Mouse (Mus musculus) hindbrain, postnatal 0 days (tissue): ENCODE measurements around the gene Acin1. TPM values are rescaled to one million over a fixed set of nuclear protein-coding genes. Genes with fewer than 3 reads are reported as not detected.

Source experiments
- ATAC-seq: fragments of 200-750 bp; cut with Nextera tagmentation; 2 replicates; pipeline ENCODE4 v1.8.0; 2017; ENCODE audit warnings: mild to moderate bottlenecking, moderate TSS enrichment, moderate library complexity
- DNase-seq: peaks from one replicate; pipeline ENCODE4 v3.0.0-alpha.2; 2015; ENCODE audit warnings: low spot score
- H3K27ac ChIP-seq: fragments of 300-500 bp; sonication (generic); 2 replicates; pipeline ENCODE4 v1.5.1; 2014; ENCODE audit warnings: mild to moderate bottlenecking
- H3K27me3 ChIP-seq: fragments of 300-500 bp; sonication (generic); 2 replicates; pipeline ENCODE4 v1.6.1; 2014; ENCODE audit warnings: low read length, mixed read lengths; ENCODE audit not compliant: insufficient read depth
- H3K36me3 ChIP-seq: fragments of 300-500 bp; sonication (generic); 2 replicates; pipeline ENCODE4 v1.6.1; 2014; ENCODE audit warnings: low read length, mixed read lengths; ENCODE audit not compliant: insufficient read depth
- H3K4me1 ChIP-seq: fragments of 300-500 bp; sonication (generic); 2 replicates; pipeline ENCODE4 v1.6.1; 2014; ENCODE audit warnings: antibody characterized with exemption, low read length, mixed read lengths; ENCODE audit not compliant: insufficient read depth
- H3K4me2 ChIP-seq: fragments of 300-500 bp; sonication (generic); 2 replicates; pipeline ENCODE4 v1.6.1; 2014; ENCODE audit warnings: low read depth, mild to moderate bottlenecking, low read length, moderate library complexity, mixed read lengths
- H3K4me3 ChIP-seq: fragments of 300-500 bp; sonication (generic); 2 replicates; pipeline ENCODE4 v1.5.1; 2014; ENCODE audit warnings: low read length
- H3K9ac ChIP-seq: fragments of 300-500 bp; sonication (generic); replicated peaks from 2 replicates; pipeline ENCODE4 v1.6.1; 2014; ENCODE audit warnings: mild to moderate bottlenecking, low read length, moderate library complexity, mixed read lengths
- H3K9me3 ChIP-seq: fragments of 300-500 bp; sonication (generic); 2 replicates; pipeline ENCODE4 v1.6.1; 2016; ENCODE audit warnings: low read length, mixed read lengths
- CTCF ChIP-seq: IDR thresholded peaks from 2 replicates; pipeline ENCODE4 v1.5.1; 2016; ENCODE audit warnings: antibody characterized with exemption, control low read depth, low read depth
- WGBS: fragments of 180-500 bp; shearing (Covaris S2); extraction: QIAGEN DNeasy Blood & Tissue Kit; methylation state at CpG from one replicate; pipeline ENCODE4 v1.1.7; 2014; 5-methylcytosine and 5-hydroxymethylcytosine counted together
- polyA plus RNA-seq: library from polyadenylated mRNA; unstranded; fragments of >200 nt; fragmentation: Nextera tagmentation; extraction: Ambion mirVana; gene quantifications from 2 replicates; pipeline ENCODE4 v1.2.1, GENCODE M21; 2015
- total RNA-seq: library from RNA; depleted of rRNA; stranded (reverse); fragments of >200 nt; gene quantifications from 2 replicates; pipeline ENCODE4 v1.2.3, GENCODE M21; 2014

The Acin1 gene
- total and polyA plus RNA-seq, 2 experiments from 2014 or later: 102 to 118 TPM

DNA sequence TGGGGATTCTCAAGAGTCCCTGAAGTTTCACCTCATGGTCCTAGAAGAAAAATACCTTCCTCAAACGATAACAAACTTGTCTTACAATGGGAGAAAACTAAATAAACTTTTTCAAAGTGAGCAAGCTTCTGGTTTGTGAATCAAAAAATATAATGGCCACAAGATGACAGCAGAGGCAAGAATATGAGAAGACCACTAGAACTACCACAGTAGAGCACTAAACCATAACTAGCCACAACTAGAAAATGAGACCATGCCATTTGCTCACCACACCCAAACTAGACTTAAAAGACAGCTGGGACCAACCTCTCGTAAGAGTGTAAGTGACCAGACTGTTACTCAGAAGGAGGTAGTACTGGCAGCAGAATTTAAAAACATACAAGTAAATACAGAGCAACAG, 26.7 kb downstream of the Acin1 start:
- ATAC-seq (no peak), DNase-seq (no peak)
- Histone ChIP-seq H3K9me3 (no peaks in the 10 kb centered on the region), H3K27me3 (no peaks in the 10 kb centered on the region), H3K27ac (no peak overlapping the region), H3K4me2 (no peak overlapping the region), H3K9ac (no peak overlapping the region), H3K4me3 (no peak overlapping the region), H3K36me3 (peaks cover 65% of the 10 kb centered on the region), H3K4me1 (no peaks in the 10 kb centered on the region)
- TF ChIP-seq CTCF: no peak
- 93% methylated on average over 2 of the region's 2 CpGs for WGBS

GRCm38 (mm10) chr14:54653496-54653895, 33.2 kb downstream of the Acin1 start:
- ATAC-seq (peak; percentile 86), DNase-seq (peak; percentile 92)
- Histone ChIP-seq H3K9me3 (no peaks in the 10 kb centered on the region), H3K4me3 (peak overlapping the region; percentile 76), H3K27me3 (no peaks in the 10 kb centered on the region), H3K4me1 (peaks cover 10% of the 10 kb centered on the region), H3K27ac (peak overlapping the region; percentile 83), H3K36me3 (peaks cover 42% of the 10 kb centered on the region), H3K9ac (peak overlapping the region; percentile 82), H3K4me2 (peak overlapping the region; percentile 82)
- 1% methylated on average over 12 of the region's 12 CpGs for WGBS
- TF ChIP-seq CTCF: 0 out of 2 replicates have a peak, but pooled peaks have one; percentile 6

DNA sequence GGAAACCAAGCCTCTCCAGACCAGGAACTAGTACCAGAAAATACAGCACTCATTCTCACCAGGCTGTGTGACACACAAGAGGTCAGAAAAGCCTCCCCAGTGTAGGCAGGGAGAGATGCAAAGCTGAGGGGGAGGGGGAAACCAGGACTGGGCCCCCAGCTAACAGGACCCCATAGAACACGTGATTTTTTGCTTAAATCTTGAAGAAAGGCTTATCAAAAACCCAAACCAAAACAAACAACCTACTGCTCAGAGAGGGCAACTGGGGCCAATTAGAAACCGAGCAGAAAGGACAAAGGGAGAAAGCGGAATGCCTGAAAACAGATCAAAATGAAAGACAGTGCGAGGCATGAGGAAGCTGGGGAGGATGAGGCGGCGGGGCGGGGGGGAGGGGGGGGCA, 33.9 kb downstream of the Acin1 start:
- peaks cover 49% of the 10 kb centered on the region for H3K36me3 ChIP-seq
- no peak for TF ChIP-seq CTCF

DNA sequence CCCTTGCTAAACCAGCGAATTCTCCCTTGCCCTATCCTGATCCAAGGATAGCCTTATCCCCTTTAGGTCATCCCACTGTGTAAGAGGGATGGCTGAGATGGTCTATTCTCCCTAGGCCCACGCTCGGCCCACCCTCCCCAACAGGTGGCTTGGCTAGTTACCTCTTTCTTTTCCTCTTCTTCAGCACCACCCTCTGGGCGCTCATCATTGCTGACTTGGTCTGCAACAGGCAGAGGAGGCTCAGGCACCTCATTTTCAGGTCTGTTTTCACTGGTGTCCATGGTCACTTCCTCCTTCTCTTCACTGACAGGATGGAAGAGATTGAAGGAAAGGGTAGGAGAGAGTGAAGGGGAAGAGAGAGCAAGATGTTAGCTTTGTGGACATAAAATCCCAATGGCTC, 35.2 kb downstream of the Acin1 start:
- DNase-seq: no peak
- Histone ChIP-seq H3K36me3 (peaks cover 54% of the 10 kb centered on the region), H3K4me2 (peak overlapping the region; percentile 82), H3K27me3 (no peaks in the 10 kb centered on the region), H3K9me3 (no peaks in the 10 kb centered on the region), H3K9ac (no peak overlapping the region), H3K4me1 (peaks cover 10% of the 10 kb centered on the region), H3K27ac (no peak overlapping the region), H3K4me3 (no peak overlapping the region)
- TF ChIP-seq CTCF: no peak
- no peak for ATAC-seq
- WGBS: 70% methylated on average over 4 of the region's 4 CpGs

More for the DNA sequence above, 33.9 kb downstream of the Acin1 start:
- Histone ChIP-seq H3K4me3 (peak overlapping the region; percentile 76), H3K4me1 (peaks cover 10% of the 10 kb centered on the region), H3K9ac (peak overlapping the region; percentile 82), H3K27me3 (no peaks in the 10 kb centered on the region), H3K27ac (peak overlapping the region; percentile 83), H3K4me2 (peak overlapping the region; percentile 82), H3K9me3 (no peaks in the 10 kb centered on the region)
- ATAC-seq: no peak
- WGBS: 0% methylated on average over 7 of the region's 7 CpGs
- no peak for DNase-seq

- Histone ChIP-seq H3K27ac (no peak overlapping the region), H3K4me3 (no peak overlapping the region), H3K4me1 (peaks cover 10% of the 10 kb centered on the region), H3K27me3 (no peaks in the 10 kb centered on the region), H3K9ac (no peak overlapping the region), H3K4me2 (no peak overlapping the region), H3K36me3 (peaks cover 54% of the 10 kb centered on the region), H3K9me3 (no peaks in the 10 kb centered on the region)
- DNase-seq (peak; percentile 97), ATAC-seq (peak; percentile 42)
- WGBS: 63% methylated on average over 23 of the region's 23 CpGs
- TF ChIP-seq CTCF: peak; percentile 93
Observed at GRCm38 (mm10) chr14:54650621-54651454, 35.9 kb downstream of the Acin1 start.

DNA sequence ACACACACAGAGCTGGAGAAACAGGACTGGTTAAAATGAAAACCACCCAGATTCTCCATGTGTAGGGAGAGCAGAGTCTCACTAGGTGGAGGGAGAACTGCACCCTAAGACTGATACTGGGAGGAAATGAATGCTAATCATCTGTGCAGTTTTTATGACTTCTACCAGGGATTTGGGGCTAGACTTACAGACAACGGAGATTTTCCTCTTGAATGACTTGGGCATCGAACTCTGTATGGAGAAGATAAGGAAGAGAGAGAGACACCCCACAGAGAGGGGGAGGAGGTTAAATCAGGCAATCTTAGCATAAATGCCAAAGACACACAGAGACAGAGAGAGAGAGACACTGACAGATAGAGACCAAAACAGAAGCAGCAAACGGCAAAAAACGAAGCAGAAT, 38.8 kb downstream of the Acin1 start:
- peaks cover 7% of the 10 kb centered on the region for H3K4me1 ChIP-seq
- WGBS: 66% methylated on average over 4 of the region's 4 CpGs
- TF ChIP-seq CTCF: no peak

GRCm38 (mm10) chr14:54646898-54647636, 39.7 kb downstream of the Acin1 start:
- Histone ChIP-seq H3K27ac (no peak overlapping the region), H3K27me3 (no peaks in the 10 kb centered on the region), H3K4me1 (peaks cover under 1% of the 10 kb centered on the region), H3K4me2 (no peak overlapping the region), H3K4me3 (no peak overlapping the region), H3K36me3 (peaks cover 87% of the 10 kb centered on the region), H3K9me3 (no peaks in the 10 kb centered on the region), H3K9ac (no peak overlapping the region)
- TF ChIP-seq CTCF: peak; percentile 59
- 95% methylated on average over 8 of the region's 8 CpGs for WGBS
- ATAC-seq (no peak), DNase-seq (no peak)

More for the DNA sequence above, 38.8 kb downstream of the Acin1 start:
- H3K27me3 ChIP-seq: no peaks in the 10 kb centered on the region
- no peak overlapping the region for H3K27ac ChIP-seq
- ATAC-seq: no peak
- H3K9ac ChIP-seq: no peak overlapping the region
- no peaks in the 10 kb centered on the region for H3K9me3 ChIP-seq
- H3K36me3 ChIP-seq: peaks cover 80% of the 10 kb centered on the region
- DNase-seq: no peak
- H3K4me3 ChIP-seq: no peak overlapping the region
- no peak overlapping the region for H3K4me2 ChIP-seq
